Mouse (Mus musculus): ENCODE results near the gene Pla2g15.
"Not testable (repeated sequence)": the region's sequence is repeated elsewhere in the genome, so short reads cannot be mapped to it uniquely, and the experiment has no call there.

Pla2g15 gene

DNA sequence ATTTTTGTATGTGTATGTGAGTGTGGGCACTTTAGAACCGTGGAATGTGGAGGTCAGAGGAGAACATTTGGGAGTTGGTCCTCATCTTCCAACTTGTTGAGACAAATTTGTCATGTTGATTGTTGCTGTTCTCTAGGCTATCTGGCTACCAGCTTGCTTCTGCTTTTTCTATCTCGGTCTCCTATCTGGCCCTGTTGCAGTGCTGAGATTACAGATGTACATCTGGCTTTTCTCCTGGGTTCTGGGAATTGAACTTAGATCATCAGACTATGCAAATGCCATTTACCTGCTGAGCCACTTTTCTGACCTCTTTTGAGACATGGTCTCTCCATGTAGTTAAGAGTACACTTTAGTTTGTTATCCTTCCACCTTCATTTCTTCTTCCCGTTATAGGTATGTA lies 23.4 kb downstream of the Pla2g15 start:
- DNase-seq = no peak

DNA sequence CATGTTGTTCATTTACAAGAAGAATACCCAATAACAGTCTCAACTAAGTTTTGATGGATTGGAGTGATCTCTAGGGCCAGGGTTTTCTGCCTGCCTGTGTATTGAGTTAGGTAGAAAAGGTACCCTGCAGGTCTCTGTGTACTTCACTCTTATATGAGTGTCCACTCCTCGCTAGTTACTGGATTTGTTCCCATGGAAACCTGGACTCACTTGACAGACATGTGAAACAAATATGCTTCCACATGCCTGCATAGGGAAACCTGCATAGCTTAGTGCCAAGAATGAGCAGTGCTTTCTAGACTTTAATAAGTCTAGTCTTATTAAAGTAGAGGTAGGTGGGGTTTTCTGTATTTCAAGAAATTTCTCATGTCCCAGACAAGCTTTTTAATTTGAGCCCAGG lies 26.7 kb downstream of the Pla2g15 start:
- DNase-seq = no peak

DNA sequence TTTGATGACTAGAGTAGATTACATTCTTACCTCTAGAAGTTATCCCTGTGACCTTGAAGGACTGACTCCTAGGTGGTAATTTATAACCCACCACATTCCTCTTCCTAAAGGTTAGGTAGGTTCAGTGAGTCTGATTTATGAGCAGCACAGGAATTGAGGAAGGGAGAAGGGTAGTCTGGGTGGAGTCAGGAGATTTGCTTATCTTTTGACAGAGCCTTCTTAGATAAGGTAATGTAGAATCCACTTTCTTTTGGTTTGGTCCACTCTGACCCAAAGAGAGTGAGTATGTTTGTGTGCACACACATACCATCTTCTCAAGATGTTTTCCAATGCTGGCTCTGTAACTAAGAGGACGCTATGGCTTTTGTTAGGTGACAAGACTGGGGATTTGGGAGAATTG lies 27.4 kb downstream of the Pla2g15 start:
- no peak for DNase-seq

DNA sequence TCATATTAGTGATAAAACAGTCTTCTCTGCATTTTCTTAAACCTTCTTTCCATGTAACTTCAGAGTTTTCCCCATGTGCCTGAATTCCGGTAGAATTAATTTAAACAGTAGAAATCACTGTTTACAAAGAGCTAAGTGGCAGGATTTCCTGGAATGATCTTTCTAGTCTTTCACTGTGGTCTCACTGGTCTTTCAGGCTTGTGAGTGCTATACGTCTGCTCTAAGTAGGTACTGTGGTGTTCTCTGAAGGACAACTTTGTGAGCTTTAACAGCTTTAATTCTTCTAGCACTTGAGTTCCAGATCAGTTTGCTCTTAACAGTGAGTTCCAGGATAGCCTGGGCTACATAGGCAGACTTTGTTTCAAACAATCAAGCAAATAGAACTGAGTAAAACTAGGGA lies 28.2 kb downstream of the Pla2g15 start:
- DNase-seq = no peak

DNA sequence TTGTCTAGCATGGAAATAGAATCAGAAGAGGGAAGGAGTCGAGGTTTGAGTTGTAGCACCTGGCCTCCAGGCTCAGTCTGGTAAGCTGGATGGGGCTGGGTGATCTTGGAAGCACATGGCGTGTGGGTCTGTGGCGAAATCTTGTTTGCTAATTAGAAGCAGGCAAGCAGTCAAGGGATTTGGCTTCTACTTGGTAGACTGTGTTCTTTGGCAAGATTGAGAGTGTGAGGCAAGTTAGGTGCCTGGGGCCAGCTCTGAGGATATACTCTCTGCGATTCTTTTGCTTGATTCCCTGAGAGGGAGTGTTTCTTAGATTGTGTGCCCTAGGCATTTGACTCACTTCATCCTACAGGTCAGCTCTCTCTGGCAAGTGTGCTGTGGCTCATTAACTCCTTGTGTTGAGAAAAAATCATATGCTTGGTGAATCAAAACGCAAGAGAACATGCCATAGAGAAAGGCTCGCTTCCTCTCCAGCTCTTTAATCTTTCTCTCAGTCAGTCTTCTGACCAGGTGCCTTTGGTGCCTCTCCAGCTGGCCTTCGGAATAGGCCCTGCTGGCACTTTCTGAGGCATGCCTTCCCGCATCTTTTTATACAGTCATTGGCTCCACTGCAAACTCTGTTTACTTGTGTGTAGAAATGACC lies 35.5 kb downstream of the Pla2g15 start:
- peak; percentile 40 to 50 for DNase-seq

DNA sequence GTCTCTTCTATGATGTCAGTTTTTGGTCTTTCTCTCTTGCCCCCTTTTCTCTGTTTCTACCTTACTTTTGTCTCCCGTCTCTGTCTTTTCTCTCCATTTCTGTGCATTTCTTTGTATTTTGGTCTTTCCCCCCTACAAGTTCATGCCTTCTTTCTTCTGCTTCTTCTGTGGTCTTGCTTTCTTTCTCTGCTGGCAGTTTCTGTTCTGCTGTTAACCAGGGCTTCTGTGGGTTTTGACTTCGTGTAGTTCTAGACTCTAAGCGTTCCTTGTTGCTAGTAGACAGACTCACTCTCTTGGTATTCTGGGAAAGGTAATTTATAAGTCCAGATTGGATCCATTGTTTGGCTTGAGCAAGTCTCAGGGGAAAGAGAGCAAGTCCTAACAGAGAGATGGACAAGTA lies 36.2 kb downstream of the Pla2g15 start:
- DNase-seq = no peak

DNA sequence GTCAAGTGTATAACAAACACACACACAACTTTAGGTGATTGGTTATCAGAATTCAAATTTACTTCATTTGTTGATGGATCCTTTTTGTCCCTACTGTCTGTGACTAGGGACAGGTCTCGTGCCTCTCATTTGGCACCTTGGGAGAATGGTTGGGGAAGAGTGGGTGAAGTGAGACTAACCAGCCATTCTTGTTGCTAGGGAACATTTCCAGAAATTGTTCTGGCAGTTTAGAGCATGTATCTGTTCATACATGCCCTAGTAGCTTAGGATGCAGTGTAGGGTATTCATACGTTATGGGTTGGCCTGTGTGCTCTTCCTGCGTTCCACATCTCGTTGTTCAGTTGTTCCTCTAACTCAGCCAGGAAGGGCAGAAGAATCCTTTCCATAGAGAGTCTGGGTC lies 39.0 kb downstream of the Pla2g15 start:
- DNase-seq = no peak

DNA sequence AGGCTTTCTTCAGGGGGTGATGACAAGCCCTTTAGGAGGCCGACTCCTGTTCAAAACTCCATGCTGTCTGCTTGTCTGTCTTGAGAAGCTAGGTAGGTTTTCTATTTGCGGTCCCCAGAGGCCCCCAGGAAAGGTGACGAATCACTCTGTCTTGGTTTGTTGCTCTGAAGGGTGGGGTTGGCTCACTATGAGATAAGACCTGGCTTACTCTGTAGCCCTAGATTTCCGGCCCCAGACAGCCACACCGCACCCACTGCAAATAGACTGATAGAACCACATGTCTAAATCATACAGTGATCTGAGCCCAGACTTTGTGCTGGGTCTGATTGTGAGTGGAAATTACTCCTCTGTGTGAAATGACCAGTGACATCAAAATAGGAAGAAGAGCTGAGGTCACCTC lies 41.4 kb downstream of the Pla2g15 start:
- no peak for DNase-seq

DNA sequence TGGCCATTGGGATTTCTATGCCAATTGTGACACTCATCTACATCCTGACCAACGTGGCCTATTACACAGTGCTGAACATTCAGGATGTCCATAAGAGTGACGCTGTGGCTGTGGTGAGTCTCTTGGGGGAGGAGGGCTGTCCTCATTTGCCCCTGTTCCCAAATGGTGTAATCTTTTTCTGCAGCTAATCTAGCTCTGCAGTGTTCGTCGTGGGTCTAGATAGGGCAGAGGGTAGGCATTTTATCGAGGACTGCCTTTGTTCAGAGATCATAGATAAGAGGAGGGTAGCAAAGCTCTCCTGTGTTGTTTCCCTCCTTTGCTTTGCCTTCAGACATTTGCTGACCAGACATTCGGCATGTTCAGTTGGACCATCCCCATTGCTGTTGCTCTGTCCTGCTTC lies 43.0 kb downstream of the Pla2g15 start:
- DNase-seq = no peak

DNA sequence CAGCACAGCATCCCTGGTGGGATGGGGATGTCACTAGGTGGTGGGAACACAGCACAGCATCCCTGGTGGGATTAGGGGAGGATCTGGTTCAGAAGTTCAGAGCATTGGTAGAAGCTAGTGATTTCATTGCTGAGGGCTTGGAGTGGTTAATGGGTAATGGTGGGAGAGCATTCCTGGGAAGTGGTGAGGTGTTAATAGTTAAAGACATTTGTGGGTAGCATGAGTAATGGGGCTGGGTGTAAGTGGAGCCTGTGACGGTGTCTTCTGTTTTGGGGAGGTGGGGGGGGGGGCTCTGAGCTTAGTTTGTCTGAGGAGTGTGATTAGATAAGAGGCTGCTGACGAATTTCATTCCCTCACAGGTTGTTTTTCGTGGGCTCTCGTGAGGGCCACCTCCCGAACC lies 43.9 kb downstream of the Pla2g15 start:
- DNase-seq = no peak

DNA sequence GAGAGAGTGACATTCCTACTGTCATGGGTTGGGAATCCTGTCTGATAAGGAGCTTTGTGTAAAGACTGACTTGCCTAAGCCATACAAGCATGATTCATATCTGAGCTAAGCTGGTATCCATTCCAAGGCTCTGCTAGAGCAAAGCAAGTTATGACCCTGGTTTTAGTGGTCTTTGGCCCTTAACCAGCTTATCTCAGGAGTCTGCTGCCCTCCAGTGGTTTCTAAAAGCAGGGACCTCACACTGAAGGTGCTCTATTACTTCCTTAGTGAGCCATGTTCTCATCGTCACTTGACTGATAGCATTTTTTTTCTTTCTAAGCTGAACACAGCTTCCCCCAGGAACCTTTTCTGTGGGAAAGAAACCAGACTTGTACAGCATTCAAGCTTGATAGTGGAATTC lies 48.5 kb downstream of the Pla2g15 start:
- peak in 1 of 2 experiments; percentile 22 for DNase-seq

DNA sequence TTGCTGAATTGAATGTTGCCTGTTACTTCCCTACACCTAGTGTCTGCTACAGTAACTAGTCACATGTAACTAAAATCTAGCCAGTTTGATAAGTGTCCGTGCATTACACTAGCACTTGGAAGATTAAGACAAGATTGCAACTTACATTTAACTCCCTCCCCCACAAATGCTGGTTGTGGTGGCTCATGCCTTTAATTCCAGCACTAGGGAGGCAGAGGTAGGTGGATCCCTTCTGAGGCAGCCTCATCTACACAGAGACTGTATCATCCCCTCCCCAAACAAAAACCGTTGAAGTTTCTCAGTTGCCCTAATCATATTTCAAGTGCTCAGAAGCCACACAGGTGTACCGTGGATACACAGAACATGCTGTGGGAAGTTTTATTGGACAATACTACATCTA lies 49.4 kb downstream of the Pla2g15 start:
- DNase-seq = not testable (repeated sequence)

DNA sequence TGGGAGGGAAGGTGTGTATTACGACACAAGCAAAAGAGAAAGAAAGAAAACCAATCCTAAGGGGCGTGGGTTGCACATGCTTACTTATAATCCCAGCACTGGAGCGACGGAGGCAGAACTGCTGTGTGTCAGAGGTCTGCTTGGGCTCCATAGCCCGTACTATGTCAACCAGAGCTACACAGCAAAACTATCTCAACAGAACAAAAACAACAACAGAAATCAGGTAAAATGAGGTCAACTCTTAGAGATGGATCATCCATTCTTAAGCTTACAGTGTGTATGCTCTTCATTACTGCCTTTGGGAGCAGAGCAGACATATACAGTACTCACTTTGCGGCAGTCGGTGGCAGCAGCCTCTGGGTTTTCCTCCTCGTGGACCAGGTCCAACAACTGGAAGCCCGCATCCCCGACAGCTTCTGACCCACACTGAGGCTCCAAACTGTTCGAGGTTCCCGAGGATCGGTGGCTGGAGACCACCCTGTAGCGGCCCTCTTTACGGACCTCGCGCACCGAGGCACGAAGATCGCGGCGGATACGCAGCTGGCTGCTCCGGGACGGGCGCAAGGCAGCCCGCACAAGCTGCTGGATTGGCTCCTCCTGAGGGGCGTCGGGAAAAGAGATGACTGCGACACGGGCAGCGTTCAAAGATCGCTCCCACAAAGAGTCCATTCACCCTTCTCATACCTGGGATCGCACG lies 60.0 kb downstream of the Pla2g15 start:
- peak; percentile 11 to 36 for DNase-seq

DNA sequence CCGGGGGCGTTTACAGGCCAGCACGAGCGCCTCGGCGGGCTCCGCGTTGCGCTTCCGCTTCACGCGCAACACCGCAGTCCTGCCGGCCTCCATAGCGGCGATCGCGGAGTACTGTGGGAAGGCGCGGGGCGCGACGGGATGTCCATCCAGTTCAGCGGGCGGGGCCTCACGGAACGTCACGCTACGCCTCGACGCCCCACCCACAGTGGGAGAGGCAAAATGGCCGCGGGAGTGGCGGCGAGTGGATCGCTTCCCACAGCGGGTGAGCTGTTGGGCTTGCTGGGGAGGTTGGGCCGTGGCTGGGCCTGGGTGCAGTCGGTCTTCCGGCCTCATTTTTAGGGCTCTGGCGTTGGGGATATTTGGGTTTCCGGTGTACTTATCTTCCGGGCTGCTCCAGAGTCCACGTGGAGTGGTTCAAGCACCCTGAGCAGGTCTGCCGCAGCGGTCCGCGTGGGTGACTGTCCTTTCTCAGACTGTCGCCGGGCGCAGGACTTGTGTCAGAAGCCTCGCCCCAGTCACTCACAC lies 60.7 kb downstream of the Pla2g15 start, which contains the start of the genes Slc7a6os and Prmt7:
TSS of gene Slc7a6os (minus strand) at position 115 of the 525 bp plus-strand sequence.
TSS of gene Prmt7 (plus strand) at position 116 of the 525 bp plus-strand sequence.
- peak; percentile 96 to 98 for DNase-seq

DNA sequence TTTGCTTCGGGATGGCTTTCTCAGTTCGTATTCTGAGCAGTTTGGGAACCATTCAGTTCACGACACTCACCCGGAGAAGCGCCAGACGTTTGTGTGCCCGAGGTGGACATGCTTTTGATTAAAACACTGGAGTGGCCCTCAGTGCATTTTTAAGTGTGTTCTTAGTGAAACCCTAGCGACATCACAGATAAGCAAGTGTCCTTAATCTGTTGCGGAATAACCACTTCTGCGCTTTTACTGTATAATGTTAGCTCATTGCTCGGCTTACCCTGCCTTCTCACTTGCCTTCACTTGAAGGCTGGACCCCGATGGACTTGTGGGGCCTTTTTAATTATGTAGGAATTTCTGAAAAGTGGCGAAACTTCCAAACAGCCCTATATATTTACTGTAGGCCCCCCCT lies 61.2 kb downstream of the Pla2g15 start:
- no peak for DNase-seq

DNA sequence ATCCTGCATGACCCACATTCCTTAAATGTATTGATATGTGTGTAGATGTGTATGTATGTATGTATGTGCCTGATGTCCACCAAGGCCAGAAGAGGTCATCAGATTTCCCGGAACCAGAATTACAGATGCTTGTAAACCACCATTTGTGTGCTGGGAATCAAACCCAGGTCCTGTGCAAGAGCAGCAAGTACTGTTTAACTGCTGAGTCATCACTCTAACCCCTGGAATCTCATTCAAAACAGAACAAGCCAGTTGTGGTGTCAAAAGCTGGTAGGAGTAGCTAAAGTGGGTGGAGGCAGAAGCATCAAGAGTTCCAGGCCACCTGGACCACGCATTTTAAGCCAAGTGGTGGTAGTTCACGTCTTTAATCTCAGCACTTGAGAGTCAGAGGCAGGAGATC lies 63.8 kb downstream of the Pla2g15 start:
- DNase-seq = no peak
